Mouse (Mus musculus) liver, adult 2 months (tissue): ENCODE measurements around the gene Wdr19. TPM values are rescaled to one million over a fixed set of nuclear protein-coding genes. Genes with fewer than 3 reads are reported as not detected.

Experiments
- DNase-seq: peaks from one replicate; pipeline ENCODE4 v3.0.0-alpha.2; 2011; ENCODE audit warnings: low read depth, low spot score; ENCODE audit errors: extremely low read depth
- H3K27ac ChIP-seq: fragments of 200-500 bp; replicated peaks from 2 replicates; pipeline ENCODE4 v1.5.1; 2012; ENCODE audit warnings: low read depth, mild to moderate bottlenecking, control low read depth, inconsistent platforms, low read length; ENCODE audit not compliant: insufficient read depth
- H3K27me3 ChIP-seq: fragments of 200-500 bp; 2 replicates; pipeline ENCODE4 v1.6.1; 2012; ENCODE audit warnings: mild to moderate bottlenecking, moderate library complexity, low read length, inconsistent platforms; ENCODE audit not compliant: control insufficient read depth, insufficient read depth
- H3K36me3 ChIP-seq: fragments of 200-500 bp; 2 replicates; pipeline ENCODE4 v1.6.1; 2012; ENCODE audit warnings: low read length, inconsistent platforms; ENCODE audit not compliant: control insufficient read depth, insufficient read depth
- H3K4me1 ChIP-seq: fragments of 200-500 bp; 2 replicates; pipeline ENCODE4 v1.6.1; 2011; ENCODE audit warnings: low read length; ENCODE audit not compliant: control insufficient read depth, insufficient read depth
- H3K4me3 ChIP-seq: fragments of 200-500 bp; 2 replicates; pipeline ENCODE4 v1.5.1; 2011; ENCODE audit warnings: low read depth, mild to moderate bottlenecking, control low read depth, low read length, moderate library complexity; ENCODE audit not compliant: insufficient read depth
- H3K79me2 ChIP-seq: fragments of 200-500 bp; 2 replicates; pipeline ENCODE4 v1.6.1; 2012; ENCODE audit warnings: inconsistent platforms, mild to moderate bottlenecking, low read length, moderate library complexity; ENCODE audit not compliant: control insufficient read depth, insufficient read depth
- H3K9ac ChIP-seq: fragments of 200-500 bp; 2 replicates; pipeline ENCODE4 v1.6.1; 2012; ENCODE audit warnings: low read depth, mild to moderate bottlenecking, control low read depth, inconsistent platforms, low read length
- CTCF ChIP-seq: fragments of 200-500 bp; IDR thresholded peaks from 2 replicates; pipeline ENCODE4 v1.5.1; 2011; ENCODE audit warnings: low read depth, low read length, control low read depth
- POLR2A ChIP-seq: fragments of 200-500 bp; IDR thresholded peaks from 2 replicates; pipeline ENCODE4 v1.6.1; 2011; ENCODE audit warnings: low read length, control low read depth; ENCODE audit not compliant: insufficient read depth; ENCODE audit errors: extremely low read depth
- WGBS: fragments of 180-500 bp; shearing (Covaris S2); methylation state at CpG from one replicate; pipeline ENCODE4 v1.1.7; 2018; 5-methylcytosine and 5-hydroxymethylcytosine counted together
- polyA plus RNA-seq: library from polyadenylated mRNA; depleted of rRNA; stranded (reverse); fragments of >200 nt; gene quantifications from 2 replicates; pipeline ENCODE4 v1.2.3, GENCODE M21; 2012
- total RNA-seq: library from RNA; depleted of rRNA; stranded (reverse); fragments of >200 nt; gene quantifications from 2 replicates; pipeline ENCODE4 v1.2.3, GENCODE M21; 2014

Gene Wdr19
- total and polyA plus RNA-seq, 2 experiments = 0.57 to 2.8 TPM

DNA sequence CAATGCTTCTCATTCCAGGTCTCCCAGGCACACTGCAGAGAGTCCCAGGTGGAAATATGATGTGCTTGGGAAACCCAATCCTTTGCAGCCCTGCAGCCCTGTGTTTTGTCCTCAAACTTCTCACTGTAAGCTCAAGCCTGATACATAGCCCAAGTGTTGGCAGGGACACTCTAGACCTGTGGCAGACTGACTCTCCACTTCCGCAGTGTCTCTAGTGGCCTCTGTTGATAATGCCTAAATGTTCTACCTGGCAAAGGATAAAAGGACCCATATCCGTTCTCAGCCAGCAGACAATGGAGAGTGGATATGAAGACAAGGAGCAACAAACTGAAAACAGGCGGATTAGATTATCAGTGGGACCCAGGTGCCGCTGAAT, 17.7 kb upstream of the Wdr19 start:
- no peak for DNase-seq
- H3K79me2 ChIP-seq = no peaks in the 10 kb centered on the region
- no peak overlapping the region for H3K9ac ChIP-seq
- H3K4me1 ChIP-seq = no peaks in the 10 kb centered on the region
- H3K27ac ChIP-seq = no peak overlapping the region
- WGBS = 85% methylated on average over 4 of the region's 4 CpGs
- H3K27me3 ChIP-seq = no peaks in the 10 kb centered on the region
- H3K36me3 ChIP-seq = no peaks in the 10 kb centered on the region
- H3K4me3 ChIP-seq = no peak overlapping the region
- TF ChIP-seq POLR2A = no peak
- TF ChIP-seq CTCF = no peak

- no peak for TF ChIP-seq CTCF
- no peak for TF ChIP-seq POLR2A
- WGBS = 94% methylated on average over 1 of the region's 1 CpGs
- no peaks in the 10 kb centered on the region for H3K27me3 ChIP-seq
- no peaks in the 10 kb centered on the region for H3K4me1 ChIP-seq
- no peaks in the 10 kb centered on the region for H3K36me3 ChIP-seq
- no peak overlapping the region for H3K9ac ChIP-seq
- no peak overlapping the region for H3K4me3 ChIP-seq
- no peak for DNase-seq
- H3K27ac ChIP-seq = no peak overlapping the region
- H3K79me2 ChIP-seq = no peaks in the 10 kb centered on the region
Observed at GRCm38 (mm10) chr5:65182268-65182667, 17.2 kb upstream of the Wdr19 start.

- Histone ChIP-seq H3K79me2 (no peaks in the 10 kb centered on the region), H3K4me1 (no peaks in the 10 kb centered on the region), H3K27me3 (no peaks in the 10 kb centered on the region), H3K4me3 (no peak overlapping the region), H3K27ac (no peak overlapping the region), H3K36me3 (no peaks in the 10 kb centered on the region), H3K9ac (no peak overlapping the region)
- 98% methylated on average over 5 of the region's 5 CpGs for WGBS
- DNase-seq = no peak
- TF ChIP-seq POLR2A = no peak
- TF ChIP-seq CTCF = no peak
Observed at GRCm38 (mm10) chr5:65191601-65192000, 7.9 kb upstream of the Wdr19 start.

GRCm38 (mm10) chr5:65194441-65194840, 5.1 kb upstream of the Wdr19 start:
- WGBS = 90% methylated on average over 9 of the region's 9 CpGs
- Histone ChIP-seq H3K4me1 (no peaks in the 10 kb centered on the region; the same call in 1 of the 2 replicates), H3K27me3 (no peaks in the 10 kb centered on the region), H3K79me2 (no peaks in the 10 kb centered on the region), H3K36me3 (no peaks in the 10 kb centered on the region), H3K9ac (no peak overlapping the region), H3K4me3 (no peak overlapping the region), H3K27ac (no peak overlapping the region)
- no peak for DNase-seq
- TF ChIP-seq POLR2A (no peak), CTCF (no peak)

- Histone ChIP-seq H3K9ac (no peak overlapping the region), H3K4me1 (no peaks in the 10 kb centered on the region; the same call in 1 of the 2 replicates), H3K4me3 (no peak overlapping the region), H3K27ac (no peak overlapping the region), H3K79me2 (no peaks in the 10 kb centered on the region), H3K27me3 (no peaks in the 10 kb centered on the region), H3K36me3 (no peaks in the 10 kb centered on the region)
- DNase-seq = no peak
- no peak for TF ChIP-seq POLR2A
- TF ChIP-seq CTCF = no peak
- 91% methylated on average over 2 of the region's 2 CpGs for WGBS
Observed at GRCm38 (mm10) chr5:65204726-65205125, 5.2 kb downstream of the Wdr19 start.

DNA sequence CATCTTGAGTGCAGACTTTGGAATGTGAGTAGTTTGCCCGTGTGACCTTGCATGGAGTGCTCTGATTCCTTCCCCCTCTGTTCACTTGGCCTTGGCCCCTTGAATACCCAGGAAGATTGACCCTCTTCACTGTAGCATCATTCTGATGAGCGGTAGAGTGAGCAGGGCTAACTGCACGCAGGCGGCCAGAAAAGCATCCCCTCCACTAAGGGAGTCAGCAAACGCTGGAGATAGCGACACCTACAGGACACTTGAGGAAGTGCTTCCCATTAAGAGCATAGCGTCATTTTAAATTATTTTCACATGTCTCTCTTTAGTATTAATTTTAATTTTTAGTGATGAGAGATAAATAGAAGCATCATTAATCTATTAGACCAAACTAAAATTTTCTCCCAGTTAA, 13.8 kb downstream of the Wdr19 start:
- Histone ChIP-seq H3K27ac (no peak overlapping the region), H3K27me3 (no peaks in the 10 kb centered on the region), H3K4me1 (no peaks in the 10 kb centered on the region), H3K9ac (no peak overlapping the region), H3K4me3 (no peak overlapping the region; the same call in 1 of the 2 replicates), H3K36me3 (no peaks in the 10 kb centered on the region), H3K79me2 (no peaks in the 10 kb centered on the region)
- DNase-seq = peak; percentile 18
- TF ChIP-seq POLR2A = no peak
- peak; percentile 83 for TF ChIP-seq CTCF
- 28% methylated on average over 7 of the region's 7 CpGs for WGBS
